Mouse (Mus musculus): ENCODE data around the gene Ube2g2. TPM values are rescaled to one million over a fixed set of nuclear protein-coding genes. Genes with fewer than 3 reads are reported as not detected.

Ube2g2 gene
- total RNA-seq, 2 experiments from 2014 or later = 79.8 to 84.4 TPM

DNA sequence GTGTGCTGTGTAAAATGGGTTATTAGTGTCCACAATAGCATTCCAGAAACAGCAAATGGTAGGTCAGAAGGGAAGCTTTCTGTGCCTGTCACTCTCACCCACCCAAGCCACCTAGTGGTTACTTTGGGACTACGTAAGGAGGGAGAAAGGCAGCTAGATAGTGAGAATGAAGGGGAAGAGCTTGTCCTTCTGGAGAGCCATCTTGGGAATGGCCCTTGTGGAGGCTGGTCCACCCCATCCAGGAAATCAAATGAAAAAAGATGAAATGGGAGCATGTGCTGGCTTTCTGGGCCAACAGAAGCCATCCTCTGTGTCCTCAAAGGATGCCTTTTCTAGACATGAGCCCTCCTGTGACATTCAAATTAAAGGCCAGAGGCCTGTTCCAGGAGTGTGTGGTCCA lies 16.7 kb upstream of the Ube2g2 start:
- DNase-seq = no peak
- intact Hi-C loops (cut with DNase I; ENCODE audit: low total_unique reads) = no loop called here

GRCm38 (mm10) chr10:77605908-77606826 lies 15.9 kb upstream of the Ube2g2 start, which contains the start of the genes Sumo3 and Gm49325:
Gene Sumo3, plus strand, starts transcription at chr10:77606097.
Gene Gm49325, plus strand, starts transcription at chr10:77606197.
- intact Hi-C loops (cut with DNase I; ENCODE audit: low total_unique reads) = no loop called here
- DNase-seq = peak; percentile 98

DNA sequence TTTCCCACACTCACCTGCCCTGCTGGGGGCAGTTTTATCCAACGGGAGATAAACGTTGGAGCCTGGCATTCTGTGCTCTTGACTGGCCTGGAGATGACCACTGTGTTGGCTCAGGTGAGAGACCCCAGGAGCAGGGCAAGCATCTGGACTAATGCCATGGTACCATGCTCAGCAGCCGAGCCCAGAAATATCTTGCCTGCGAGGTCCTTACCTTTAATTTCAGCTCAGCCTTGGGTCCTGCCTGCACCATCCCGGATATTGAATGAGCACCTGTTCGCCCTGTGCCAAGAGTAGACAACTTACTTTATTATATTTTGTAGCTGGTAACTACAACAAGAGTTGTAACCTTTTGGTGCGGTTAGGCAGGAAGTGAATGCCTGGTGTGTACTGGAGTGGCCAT lies 15.2 kb upstream of the Ube2g2 start:
- DNase-seq = no peak
- intact Hi-C loops (cut with DNase I; ENCODE audit: low total_unique reads) = no loop called here

DNA sequence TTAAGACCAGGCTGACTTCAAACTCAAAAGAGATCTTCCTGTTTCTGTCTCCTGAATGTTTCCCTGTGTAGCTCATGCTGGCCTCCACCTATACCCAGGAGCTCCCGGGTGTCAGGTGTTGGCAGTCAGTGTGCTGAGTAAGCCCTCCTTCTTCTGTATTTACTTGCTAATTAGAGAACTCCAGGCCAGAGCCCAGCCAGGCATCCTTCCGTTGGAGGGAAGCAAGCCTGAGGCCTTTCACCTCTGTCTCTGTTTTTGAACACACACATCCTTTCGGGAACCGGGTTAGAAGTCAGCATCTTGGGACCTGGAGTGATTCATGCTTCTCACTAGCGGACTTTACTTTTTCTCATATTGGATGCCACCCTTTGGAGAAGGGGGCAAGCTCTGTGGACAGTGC lies 14.6 kb upstream of the Ube2g2 start:
- intact Hi-C loops (cut with DNase I; ENCODE audit: low total_unique reads) = no loop called here
- DNase-seq = no peak

DNA sequence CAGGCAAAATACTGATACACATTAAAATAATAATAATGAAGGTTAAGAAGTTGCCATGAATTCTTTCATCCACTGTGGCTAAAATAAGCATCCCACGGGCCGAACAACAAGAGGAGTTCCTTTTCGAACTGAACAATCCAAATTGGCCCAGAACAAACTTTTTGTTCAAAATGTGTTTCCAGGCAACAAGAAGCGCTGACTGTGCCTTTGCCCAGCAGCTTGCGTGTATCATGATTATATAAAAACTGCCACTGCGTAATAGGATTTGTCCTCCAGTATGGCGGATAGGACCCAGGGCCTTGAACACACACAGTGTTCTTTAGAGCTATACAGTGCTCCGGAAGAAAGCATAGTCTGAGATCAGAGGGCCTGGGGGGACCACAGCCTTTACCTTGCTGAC lies 13.5 kb upstream of the Ube2g2 start:
- DNase-seq = no peak
- intact Hi-C loops (cut with DNase I; ENCODE audit: low total_unique reads) = no loop called here

GRCm38 (mm10) chr10:77610221-77610961 lies 11.7 kb upstream of the Ube2g2 start:
- no peak for DNase-seq
- intact Hi-C loops (cut with DNase I; ENCODE audit: low total_unique reads) = no loop called here

DNA sequence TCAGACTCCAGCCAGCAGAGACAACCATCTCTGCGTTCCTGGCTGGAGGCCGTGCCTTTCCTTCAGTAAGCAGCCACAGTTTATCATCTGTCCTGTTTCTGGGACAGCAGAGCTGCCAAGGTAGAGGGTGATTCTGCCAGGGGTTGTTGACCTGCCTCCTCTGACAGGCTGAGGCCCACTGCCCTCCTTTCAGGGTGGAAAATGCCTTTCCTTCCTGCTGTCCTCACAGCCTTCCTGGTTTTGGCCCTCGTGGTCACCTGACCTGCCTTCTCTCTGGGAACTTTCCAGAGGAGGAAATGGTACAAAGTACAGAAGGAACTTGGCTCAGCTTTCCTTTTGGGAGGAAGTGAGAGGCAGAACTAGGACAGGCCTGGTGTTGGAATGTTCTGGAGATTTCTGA lies 8.7 kb upstream of the Ube2g2 start:
- intact Hi-C loops (cut with DNase I; ENCODE audit: low total_unique reads) = no loop called here

DNA sequence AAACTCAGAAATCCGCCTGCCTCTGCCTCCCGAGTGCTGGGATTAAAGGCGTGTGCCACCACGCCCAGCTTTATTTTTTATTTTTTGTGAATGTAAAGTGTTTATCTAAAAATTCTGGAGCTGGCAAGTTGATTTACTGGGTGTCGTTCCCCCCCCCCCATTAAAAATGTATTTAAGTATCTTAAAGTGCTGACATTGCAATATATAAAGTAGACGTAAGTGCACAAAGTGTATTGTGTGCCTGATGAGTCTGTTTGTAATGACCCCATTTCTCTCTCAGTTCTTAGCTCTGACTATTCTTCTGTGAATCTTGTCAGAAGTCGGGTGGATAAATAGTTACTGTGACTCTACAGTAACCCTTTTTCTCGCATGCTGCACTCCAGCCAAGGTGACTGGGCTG lies 6.4 kb upstream of the Ube2g2 start:
- no peak for DNase-seq
- intact Hi-C loops (cut with DNase I; ENCODE audit: low total_unique reads) = no loop called here

More for the DNA sequence above, 8.7 kb upstream of the Ube2g2 start:
- DNase-seq = no peak

DNA sequence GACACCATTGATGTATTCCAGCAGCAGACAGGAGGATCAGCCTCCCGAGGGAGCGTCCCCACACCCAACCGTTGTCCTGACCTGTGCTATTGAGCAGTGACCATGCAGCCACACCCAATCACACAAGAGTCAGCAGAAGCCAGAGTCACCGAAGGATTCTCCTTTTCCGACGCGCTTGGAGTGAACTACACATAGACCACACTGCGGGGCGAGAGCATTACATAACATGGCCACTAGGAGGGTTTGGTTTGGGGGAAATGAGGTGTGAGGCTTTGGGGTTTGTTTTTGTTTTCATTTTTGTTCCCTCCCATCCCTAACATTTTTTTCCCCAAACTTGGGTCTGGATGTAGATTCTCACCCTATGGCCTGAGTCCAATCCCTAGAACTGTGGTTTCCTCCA lies 5.9 kb upstream of the Ube2g2 start:
- intact Hi-C loops (cut with DNase I; ENCODE audit: low total_unique reads) = no loop called here
- DNase-seq = no peak

DNA sequence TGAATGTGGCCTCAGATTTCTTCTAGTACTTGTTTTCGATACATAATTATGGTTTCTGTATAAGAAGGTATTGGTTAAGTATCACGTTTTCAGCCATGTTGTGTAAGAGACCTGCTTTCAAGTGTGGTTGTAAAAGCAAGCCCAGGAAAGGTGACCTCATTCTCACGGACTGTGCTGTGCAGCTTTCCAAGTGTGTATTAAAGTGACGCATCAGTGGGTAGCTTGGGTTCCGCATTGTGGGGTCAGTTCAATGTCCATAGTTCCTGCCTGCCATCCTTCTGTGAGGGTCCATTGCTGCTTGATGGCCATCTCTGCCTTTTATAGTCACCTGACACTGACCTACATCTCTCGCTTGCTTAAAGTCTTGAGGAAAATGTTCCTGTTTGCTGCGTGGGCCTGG lies 5.1 kb upstream of the Ube2g2 start:
- intact Hi-C loops (cut with DNase I; ENCODE audit: low total_unique reads) = no loop called here
- DNase-seq = no peak

DNA sequence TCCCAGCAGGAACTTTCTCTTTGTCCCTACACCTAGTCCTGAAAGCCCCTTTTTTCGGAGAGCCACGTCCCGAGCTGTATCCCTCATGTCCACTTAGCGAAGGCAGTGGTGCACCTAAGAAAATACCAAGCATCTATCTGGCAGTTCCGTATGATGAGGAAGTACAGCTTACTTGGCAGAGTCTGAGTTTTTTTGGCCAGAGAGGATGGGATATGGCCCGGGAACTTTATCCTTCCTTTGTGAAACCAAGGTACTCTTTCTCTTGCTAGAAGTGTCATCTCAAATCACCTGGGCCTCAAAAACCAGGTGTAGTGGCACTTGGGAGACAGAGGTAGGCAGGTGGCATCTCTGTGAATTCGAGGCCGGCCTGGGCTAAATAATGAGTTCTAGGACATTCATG lies 529 bp upstream of the Ube2g2 start:
- no peak for DNase-seq
- intact Hi-C loops (cut with DNase I; ENCODE audit: low total_unique reads) = no loop called here

DNA sequence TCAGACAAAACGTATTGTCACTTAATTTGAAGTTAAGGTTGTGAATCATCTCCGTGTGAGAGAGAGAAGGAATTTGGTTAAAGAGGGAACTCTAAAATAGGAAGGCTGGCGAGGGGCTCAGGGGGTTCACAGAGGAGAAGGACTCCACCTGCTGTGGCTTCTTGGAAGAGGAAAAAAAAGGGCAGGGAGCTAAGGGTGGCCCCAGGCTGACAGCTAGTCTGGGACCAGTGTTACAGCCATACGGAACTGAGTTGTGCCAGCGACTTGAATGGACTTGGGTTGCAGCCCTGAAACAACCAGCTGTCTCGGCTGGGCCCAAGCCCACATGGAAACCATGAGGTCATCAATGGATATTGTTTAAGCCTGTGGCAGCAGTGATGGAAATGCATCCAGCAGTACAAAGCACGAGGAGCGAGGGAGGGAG lies 1.0 kb downstream of the Ube2g2 start:
- intact Hi-C loops (cut with DNase I; ENCODE audit: low total_unique reads) = no loop called here
- peak; percentile 74 for DNase-seq

- intact Hi-C loops (cut with DNase I; ENCODE audit: low total_unique reads) = no loop called here
- DNase-seq = no peak
Observed at GRCm38 (mm10) chr10:77623639-77624400, 1.7 kb downstream of the Ube2g2 start.

DNA sequence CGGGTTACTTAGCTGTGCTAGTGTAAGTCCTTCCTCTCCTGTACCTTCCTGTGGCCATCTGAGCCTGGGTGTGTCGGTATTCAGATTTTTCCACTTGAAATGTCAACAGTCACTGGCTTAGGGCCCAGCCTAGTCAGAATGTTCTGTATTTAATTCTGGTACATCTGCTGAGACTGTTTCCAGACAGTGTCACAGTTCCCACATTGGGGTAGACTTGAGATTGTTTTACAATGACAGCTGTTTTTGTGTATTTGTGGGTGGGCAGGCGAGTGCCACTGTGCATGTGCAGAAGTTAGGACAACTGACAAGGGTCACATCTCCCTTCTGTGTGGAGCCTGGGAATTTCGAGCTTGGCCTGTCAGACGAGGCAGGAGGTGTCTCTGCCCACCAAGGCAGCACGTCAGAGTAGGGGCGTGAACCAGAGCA lies 2.5 kb downstream of the Ube2g2 start:
- intact Hi-C loops (cut with DNase I; ENCODE audit: low total_unique reads) = no loop called here
- peak; percentile 61 for DNase-seq

DNA sequence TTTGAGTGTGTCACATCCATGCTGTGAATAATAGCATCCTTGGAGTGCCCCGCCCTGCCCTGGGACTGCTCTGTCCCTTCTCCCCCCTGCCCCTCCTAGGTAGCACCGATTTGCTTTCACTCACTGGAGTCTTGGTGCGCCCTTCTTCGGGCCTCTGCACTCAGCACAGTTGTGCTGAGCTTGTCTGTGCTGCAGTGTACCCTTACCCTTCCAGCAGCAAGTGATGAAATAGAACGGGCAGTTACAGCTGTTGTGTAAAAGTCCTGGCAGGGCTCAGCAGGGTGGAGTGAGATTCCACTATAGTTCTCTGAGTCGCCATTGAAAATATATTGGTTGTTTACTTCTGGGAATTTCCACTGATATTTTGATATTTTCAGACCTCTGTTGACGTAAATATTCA lies 4.0 kb downstream of the Ube2g2 start:
- intact Hi-C loops (cut with DNase I; ENCODE audit: low total_unique reads) = loop anchor here (5.0 kb wide), 2 partner anchors 256 to 291 kb away; no protein-coding TSS in a partner anchor
- no peak for DNase-seq

GRCm38 (mm10) chr10:77626591-77626990 lies 4.5 kb downstream of the Ube2g2 start:
- DNase-seq = no peak
- intact Hi-C loops (cut with DNase I; ENCODE audit: low total_unique reads) = loop anchor here (5.0 kb wide), 2 partner anchors 256 to 291 kb away; no protein-coding TSS in a partner anchor

GRCm38 (mm10) chr10:77627497-77627896 lies 5.4 kb downstream of the Ube2g2 start:
- DNase-seq = peak; percentile 80
- intact Hi-C loops (cut with DNase I; ENCODE audit: low total_unique reads) = loop anchor here (5.0 kb wide), 2 partner anchors 255 to 290 kb away; no protein-coding TSS in a partner anchor

DNA sequence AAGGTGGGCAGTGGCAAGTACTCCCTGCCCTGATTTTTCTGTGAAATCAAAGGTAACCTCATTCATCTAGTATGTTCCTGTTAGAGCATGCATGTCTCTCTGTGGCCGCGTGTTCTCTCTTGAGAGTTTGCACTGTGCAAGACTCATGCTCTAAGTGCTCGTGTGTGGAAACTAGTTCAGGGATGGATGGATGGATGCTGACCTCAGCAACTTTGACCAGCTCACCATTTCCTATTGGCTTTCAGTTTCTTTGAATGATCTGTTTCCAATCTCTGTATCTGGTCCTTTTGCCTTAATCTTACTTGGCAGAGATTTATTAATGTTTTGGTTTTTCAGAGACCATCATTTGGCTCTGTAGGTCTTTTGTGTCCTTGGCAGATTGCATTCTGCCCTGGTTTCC lies 7.1 kb downstream of the Ube2g2 start:
- intact Hi-C loops (cut with DNase I; ENCODE audit: low total_unique reads) = loop anchor here (5.0 kb wide), 2 partner anchors 253 to 288 kb away; no protein-coding TSS in a partner anchor
- no peak for DNase-seq

- intact Hi-C loops (cut with DNase I; ENCODE audit: low total_unique reads) = loop anchor here (5.0 kb wide), 2 partner anchors 252 to 287 kb away; no protein-coding TSS in a partner anchor
Observed at GRCm38 (mm10) chr10:77629970-77630369, 7.9 kb downstream of the Ube2g2 start.

More at GRCm38 (mm10) chr10:77629970-77630369, 7.9 kb downstream of the Ube2g2 start:
- DNase-seq = no peak

All from gastrocnemius, postnatal 14 days (tissue).